Mouse (Mus musculus) monocyte, adult 5-6 weeks (primary cell): ENCODE data around the gene Mob3b. TPM values are rescaled to one million over a fixed set of nuclear protein-coding genes. Genes with fewer than 3 reads are reported as not detected.

Experiments used
- ATAC-seq: fragments of 153-309, 156-312 bp; replicated peaks from 2 replicates; pipeline ENCODE4 v1.8.0; 2017; ENCODE audit warnings: mild to moderate bottlenecking; ENCODE audit not compliant: low TSS enrichment, insufficient number of reproducible peaks, severe bottlenecking, poor library complexity, low FRiP score
- total RNA-seq: library from RNA; stranded (forward); fragments of 200-1000, 200-491, 200-594 nt; gene quantifications from 3 replicates; pipeline ENCODE4 v1.2.3, GENCODE M21; 2017

Gene Mob3b
- total RNA-seq: 9.4 to 22.8 TPM (median 14.8 TPM) in 3 replicates

DNA sequence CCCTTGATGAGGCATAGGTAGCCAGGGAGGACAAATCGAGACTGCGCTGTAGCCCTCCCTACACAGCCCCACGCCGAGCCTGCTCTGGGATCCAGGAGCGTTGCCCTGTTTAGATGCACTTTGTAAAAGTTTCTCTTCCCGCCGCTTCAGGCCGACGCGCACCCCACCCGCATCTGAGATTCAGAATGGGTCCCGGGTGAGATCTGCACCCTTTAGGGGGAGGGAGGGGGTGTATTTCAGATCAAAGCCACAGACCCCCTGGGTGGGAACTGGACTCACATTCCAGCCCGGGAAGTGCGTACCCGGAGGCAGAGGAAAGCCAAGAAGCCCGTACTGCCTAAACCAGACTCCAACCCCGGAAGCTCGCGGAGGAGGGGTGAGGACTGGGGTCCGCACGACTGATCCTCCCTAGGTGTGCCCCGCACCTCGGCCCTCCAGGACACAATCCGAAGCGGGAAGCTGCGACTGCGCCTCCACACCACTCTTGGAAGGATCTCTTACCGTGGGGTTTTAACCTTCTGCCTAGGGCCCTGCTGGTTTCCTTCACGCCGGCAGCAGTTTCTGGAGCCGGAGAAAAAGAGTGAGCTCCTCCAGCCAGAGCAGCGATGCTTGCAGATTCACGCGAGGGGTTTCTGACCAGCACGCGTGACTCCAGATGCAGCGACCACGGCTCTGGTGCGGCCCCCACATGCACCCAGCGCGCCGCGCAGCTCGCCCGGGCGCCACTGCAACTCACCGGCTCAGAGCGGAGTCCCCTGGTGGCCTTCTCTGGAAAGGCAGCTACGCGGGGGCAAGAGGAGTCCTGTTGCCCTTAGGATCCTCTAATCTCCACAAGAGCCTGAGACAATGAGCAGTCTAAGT, at the start of gene Mob3b:
Gene Mob3b, minus strand, starts transcription at position 734 of the 861 bp plus-strand sequence.
- peak; percentile 67 for ATAC-seq

DNA sequence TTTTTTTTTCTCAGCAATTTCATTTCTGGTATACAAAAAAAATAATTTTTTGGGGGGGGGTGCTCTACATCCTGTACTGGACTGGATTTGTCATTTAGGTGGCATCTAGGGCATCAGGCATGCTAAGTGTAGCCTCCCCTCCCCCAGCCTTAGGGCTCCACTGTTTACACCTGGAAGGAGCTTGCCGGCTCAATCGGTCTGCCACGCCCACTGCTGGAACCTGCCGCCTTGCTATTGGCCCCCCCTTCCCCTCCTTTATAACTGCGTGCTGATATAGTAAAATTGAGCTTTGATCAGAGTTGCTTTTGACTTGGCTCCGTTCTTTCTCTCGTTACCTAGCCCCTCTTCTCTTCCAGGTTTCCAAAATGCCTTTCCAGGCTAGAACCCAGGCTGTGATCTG, 47.4 kb upstream of the Mob3b start:
- ATAC-seq: no peak

DNA sequence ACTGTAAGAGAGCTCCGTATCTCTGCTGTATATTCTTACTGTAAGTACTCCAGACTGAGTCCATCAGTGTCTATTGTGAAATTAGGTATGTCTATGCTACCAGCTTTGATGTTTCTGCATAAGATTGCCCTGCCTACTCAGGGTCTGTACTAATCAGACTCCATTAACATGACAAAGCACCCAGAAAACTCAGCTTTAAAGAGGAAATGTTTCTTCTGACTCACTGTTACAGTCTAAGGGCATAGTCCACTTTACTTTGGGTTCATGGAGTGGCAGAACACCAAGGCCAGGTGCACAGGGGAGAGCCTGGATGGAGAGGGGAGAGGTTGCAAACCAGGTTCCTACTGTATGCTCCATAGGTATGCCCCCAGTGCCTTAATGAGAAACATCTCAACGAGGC, 46.4 kb upstream of the Mob3b start:
- ATAC-seq: no peak

DNA sequence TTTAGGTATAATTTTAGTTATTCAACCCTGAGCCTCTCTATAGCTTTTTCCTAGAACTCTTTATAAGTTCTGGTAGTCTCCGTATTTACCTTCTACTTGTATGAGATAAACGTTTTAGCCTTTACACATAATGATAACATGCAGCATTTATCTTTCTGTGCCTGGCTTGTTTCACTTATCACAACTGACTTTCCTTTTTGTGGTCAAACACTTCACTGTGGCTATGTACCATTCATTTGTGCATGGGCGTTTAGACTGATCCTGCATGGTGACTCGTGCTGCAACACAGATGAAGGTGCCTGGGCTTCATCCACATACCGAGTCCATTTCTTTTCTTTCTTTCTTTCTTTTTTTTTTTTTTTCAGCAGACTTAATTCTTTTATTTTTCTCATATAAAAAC, 44.4 kb upstream of the Mob3b start:
- no peak for ATAC-seq

DNA sequence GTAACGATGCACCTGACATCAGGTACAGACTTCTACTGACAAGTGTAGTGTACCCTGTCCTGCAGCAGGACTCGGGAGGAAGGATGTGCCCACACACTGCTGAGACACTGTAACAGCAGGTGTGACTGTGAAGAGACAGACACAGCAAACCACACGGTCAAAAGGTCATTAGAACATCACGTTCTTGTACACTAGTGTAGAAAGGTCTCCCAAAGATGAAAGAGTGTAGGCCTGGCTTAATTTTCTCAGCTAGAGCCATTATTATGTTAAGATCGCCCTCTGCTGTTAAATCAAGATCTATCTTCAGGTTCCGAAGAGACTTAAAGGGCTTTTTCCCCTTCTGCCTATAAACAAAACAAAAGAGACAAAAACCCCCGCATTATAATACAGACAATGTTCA, 35.4 kb upstream of the Mob3b start:
- no peak for ATAC-seq

DNA sequence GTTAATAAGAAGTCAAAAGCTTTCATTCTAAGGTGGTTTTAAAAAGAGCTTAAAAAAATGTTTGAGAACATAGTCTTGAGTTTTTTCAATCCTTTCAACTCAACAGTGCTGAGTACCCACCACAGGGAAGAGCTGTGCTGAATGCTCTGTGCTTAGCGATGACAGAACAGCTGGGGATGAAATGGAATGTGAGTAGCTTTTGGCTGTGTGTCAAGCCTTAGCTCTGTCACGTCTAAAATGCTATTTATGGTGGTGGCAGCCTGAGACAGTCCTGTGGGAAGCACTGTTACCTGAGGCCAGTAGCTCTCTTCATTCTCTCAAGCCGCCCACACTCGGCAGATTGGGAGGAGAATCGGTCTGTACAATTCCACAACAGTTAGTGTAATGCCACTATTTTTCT, 32.5 kb upstream of the Mob3b start:
- no peak for ATAC-seq

DNA sequence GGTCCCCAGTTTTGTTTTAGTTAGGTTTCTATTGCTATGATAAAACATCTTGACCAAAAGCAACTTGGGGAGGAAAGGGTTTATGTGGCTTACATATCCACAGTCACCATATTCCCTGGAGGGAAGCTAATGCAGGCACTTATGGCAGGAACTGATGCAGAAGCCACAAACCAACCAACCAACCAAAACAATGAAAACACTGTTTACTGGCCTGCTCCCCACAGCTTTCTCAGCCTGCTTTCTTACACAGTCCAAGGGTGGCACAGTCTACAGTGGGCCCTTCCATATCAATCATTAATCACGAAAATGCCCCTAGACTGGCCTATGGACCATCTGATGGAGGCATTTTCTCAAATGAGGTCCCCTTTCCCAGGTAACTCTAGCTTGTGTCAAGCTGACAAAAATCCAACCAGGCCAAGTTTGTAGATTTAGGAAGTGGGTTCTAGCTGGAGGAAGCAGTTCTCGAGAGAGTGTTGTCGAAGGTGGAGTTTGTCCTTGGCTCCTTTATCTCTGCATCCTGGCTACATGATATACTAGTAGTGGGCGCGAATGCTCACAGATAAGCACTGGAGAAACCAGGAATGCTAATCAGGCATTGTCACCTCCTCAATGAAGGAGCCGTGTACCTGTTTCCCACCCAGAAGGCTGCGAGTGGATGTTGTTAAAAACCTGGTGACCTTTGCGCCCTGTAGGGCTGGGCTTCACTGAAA, 30.5 kb upstream of the Mob3b start:
- no peak for ATAC-seq

DNA sequence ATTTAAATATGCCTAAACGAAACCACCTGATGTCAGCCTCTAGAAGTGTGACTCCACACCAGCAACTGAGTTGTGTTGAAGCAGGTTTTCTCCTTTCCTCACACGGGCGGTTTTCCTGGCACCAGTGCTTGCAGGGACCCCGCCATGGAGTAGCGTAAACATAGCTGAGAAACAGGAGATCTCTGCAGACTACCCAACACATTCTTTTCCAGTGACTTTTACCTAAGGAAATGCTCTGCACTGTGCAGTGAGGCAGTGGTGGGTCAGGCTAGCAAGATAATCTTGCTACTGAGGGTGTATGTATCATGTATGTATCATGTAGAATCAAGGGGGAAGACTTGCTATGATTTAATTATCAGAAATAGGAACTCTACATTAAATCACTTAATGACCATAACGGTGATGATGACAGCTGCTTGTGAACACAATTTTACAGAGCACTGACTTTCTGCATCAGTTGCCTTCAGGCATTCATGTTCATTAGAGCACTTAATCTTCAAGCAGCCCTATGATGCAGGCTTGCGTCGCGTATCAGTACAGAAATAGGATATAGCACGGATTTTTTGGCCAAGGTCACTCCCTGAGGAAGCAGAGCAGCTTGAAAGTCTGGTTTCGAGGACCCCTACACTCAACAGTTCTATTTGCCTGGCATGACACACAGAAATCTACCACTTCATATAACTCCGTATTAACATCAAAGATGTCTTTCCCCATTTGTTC, 20.8 kb upstream of the Mob3b start:
- ATAC-seq: no peak

DNA sequence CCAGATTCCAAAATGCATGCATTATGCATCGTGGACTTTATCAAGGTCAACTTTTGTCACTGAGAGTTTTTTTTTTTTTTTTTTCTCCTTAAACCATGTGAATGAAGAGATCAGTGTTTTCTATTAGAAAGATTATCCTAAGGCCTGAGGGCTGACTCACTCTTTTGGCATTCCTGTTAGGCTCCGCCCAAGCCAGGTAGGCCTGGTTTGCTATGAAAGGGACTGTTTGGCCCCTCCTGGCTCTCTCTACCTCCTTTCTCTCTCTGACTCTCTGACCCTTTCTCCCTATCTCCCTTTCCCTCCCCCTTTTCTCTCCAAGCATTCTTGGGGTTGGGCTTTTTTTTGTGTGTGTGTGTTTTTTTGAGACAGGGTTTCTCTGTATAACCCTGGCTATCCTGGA, 18.3 kb upstream of the Mob3b start:
- ATAC-seq: no peak

DNA sequence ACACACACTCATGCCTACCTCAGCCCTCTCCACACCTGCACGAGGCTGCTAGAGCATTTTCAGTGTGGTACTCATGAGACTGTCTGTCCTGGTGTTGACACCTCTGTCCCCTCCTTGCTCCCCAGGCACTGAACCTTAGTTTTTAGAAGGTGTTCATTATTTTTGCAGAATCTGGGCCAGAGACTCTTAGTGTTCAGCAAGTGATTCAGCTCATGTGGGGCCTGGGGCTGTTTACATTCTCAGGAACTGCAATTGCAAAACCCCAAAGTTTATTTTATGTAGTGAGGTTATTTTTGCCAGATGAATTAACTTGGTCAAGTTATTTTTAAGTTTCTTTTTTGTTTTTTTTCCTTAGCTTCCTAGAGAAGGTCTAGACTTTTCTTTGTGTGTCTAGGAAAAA, 16.3 kb upstream of the Mob3b start:
- no peak for ATAC-seq

DNA sequence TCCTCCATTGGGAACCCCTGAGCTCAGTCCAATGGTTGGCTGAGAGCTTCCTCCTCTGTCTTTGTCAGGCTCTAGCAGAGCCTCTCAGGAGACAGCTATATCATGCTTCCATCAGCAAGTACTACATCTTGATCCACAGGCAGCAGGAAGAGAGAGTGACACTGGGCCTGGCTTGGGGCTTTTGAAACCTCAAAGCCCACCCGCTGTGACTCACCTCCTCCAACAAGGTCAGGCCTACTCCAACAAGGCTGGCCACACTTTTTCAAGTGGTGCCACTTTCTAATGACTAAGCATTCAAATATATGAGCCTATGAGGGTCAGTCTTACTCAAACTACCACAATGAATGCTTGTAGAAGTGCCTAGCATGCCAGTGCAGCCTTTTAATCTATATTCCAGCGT, 15.2 kb upstream of the Mob3b start:
- no peak for ATAC-seq

DNA sequence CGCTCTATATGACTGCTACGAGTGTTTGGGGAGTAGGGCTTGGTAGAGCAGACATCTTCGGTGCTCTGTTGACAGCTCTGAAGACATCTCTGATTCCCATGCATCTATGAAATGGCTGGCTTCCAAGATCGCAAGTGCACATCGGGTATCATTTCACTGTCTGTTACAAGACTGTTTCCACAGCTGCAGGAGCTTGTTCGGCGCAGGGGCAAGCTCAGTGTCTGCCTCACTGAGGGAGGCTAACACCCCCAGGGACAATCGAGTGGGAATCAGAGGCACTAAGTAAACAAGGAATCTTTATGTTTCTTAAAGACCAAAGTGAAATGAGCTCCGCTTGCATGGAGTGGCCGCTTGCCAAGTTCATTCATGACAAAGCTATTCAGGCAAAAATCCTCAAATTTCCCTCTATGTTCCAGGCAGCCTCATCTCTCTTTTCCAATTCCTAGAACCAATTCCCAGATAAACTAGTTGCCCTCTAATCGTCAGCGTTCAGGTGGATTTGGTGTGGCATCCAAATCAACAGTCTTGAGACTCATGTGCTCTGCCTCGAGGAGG, 12.4 kb upstream of the Mob3b start:
- ATAC-seq: no peak

DNA sequence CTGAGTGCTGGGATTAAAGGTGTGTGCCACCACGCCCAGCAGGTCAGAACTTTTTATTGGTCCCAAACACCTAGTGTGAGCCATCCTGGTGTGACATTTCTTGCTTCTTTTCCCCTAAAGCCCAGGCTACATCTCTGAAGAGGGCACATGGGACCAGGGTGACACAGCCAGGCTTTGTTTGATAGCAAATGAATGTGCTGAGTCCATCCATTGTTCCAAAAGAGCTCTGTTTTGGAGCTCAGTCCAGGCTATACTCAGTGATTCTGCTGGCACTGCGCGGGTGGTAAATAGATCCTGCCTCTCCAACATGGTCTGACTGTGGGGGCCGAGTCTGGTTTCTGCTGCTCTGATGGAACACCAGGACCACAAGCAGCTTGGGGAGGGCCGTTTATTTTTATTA, 10.6 kb upstream of the Mob3b start:
- ATAC-seq: no peak

DNA sequence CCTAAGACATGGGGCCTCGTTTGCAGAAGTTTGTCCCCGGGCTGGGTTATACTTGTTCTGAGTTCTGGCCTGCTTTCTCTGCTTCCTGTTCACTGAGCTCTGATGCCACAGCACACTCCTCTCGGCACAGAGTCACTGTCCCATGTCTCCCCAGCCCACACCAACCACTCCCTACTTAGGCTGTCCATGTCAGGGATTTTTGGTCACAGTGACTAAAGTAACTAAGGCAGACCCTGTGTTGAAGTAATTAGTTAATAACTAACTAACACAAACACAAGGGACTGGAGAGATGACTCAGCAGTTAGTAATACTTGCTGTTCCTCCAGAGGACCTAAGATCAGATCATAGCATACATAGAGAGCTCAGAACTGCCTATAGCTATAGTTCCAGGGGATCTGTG, 8.7 kb upstream of the Mob3b start:
- ATAC-seq: peak; percentile 40

DNA sequence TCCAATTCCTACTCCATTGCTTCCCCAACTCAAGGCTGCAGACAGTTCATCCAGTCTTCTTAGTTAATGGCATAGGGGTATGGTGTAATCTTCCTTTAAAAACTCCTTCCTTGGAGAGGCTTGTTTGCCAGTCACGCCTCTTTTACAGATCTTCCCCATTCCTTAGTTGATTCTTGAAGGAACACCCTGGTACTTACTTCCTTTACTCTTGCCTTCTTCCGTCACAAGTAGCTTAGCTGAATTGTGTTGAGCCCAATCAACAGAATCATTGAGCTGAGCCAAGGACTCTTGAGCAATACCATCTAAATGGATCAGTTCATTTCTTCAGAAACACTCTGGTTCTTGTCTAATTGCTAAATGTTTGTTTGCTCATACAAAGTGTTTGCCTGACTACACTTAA, 8.0 kb upstream of the Mob3b start:
- ATAC-seq: peak; percentile 59

DNA sequence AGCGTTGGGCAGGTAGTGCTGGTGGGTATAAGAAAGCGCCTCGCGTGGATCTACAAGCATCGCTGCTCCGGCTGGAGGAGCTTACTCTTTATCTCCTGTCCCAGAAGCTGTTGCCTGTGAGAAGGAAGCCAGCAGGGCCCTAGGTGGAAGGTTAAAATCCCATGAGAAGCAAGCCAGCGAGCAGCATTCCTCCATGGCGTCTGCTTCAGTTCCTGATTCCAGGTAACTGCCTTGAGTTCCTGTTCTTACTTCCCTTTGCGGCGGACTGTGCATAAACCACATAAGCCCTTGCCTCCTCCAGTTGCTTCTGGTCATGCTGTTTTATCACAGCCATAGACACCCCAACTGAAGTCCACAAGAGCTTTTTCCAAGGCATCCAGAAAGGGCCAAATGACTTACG, 531 bp upstream of the Mob3b start:
- 0 out of 2 replicates have a peak, but pooled peaks have one; percentile 19 for ATAC-seq

DNA sequence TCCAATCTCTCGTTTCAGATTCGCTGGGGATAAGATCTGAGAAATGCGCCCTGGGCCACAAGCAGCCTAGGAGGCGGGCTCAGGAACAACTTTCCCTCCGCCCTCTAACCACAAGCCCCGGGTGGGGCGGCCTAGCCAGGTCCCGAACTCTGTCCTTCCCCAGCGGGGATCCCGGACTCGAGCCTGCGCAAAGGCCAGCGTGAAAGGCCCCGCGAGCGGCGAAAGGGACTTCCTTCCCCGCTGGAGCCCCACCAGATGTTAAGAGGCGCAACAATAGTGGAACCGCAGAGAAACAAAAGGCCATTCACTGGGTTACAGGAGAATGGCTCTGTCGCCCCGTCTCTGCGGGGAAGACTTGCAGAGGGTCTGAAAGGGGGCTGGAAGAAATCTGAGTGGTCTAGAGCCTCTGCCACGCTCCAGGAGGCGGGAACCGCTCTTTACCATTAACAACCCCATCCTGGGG, 1.1 kb downstream of the Mob3b start:
- ATAC-seq: peak; percentile 70

DNA sequence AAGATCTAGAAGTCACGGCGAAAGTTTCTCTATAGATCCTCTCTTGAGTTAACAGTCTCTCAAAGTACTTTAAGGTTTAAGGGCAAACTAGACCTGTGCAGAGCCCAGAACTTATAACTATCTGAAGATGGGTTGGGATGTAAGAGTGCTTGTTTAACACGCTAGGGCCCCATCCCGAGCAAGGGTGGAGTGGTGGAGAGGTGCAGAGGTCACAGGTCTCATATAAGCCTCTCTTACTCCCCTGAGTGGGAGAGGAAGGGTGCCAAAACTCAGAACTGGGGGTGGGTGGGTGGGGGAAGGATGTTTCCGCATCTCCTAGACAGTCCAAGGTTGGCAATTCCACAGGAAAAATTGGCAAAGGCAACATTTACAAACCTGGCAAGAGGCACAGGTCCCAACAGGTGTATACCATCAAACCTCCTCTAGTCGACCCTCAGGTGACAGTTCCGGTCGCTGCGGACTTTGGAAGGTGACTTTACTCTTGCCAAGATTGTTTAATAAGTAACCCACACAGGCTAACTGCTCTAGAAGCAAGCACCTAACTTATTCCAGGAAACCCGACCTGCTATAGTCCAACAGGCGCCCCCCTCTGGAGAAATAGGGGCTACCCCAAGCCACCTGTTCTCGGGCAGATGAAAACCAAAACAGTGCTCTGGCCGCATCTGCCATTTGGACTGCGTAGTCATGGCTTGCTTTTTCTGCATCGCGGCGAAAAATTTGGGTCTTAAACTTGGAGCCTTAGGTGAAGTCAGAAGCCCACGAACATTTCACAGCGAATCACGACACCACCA, 2.0 kb downstream of the Mob3b start:
- ATAC-seq: no peak
